Mouse (Mus musculus) kidney, embryonic 14.5 days (tissue): ENCODE results near the gene Cnp. TPM values are rescaled to one million over a fixed set of nuclear protein-coding genes. Genes with fewer than 3 reads are reported as not detected.

Experiments used
- ATAC-seq: fragments of 200-750 bp; cut with Nextera tagmentation; 2 replicates; pipeline ENCODE4 v1.8.0; 2017; ENCODE audit warnings: moderate number of reproducible peaks, mild to moderate bottlenecking, moderate TSS enrichment, moderate library complexity; ENCODE audit not compliant: low FRiP score, low TSS enrichment
- H3K27ac ChIP-seq: fragments of 300-500 bp; sonication (generic); 2 replicates; pipeline ENCODE4 v1.5.1; 2014; ENCODE audit warnings: low read depth, mild to moderate bottlenecking, low read length, moderate library complexity, mixed read lengths
- H3K27me3 ChIP-seq: fragments of 300-500 bp; sonication (generic); 2 replicates; pipeline ENCODE4 v1.6.1; 2014; ENCODE audit warnings: mild to moderate bottlenecking, low read length; ENCODE audit not compliant: control insufficient read depth, insufficient read depth
- H3K36me3 ChIP-seq: fragments of 300-500 bp; sonication (generic); 2 replicates; pipeline ENCODE4 v1.6.1; 2014; ENCODE audit warnings: low read length, mixed read lengths; ENCODE audit not compliant: control insufficient read depth, insufficient read depth
- H3K4me1 ChIP-seq: fragments of 300-500 bp; sonication (generic); 2 replicates; pipeline ENCODE4 v1.6.1; 2014; ENCODE audit warnings: low read length, mixed read lengths; ENCODE audit not compliant: control insufficient read depth, insufficient read depth
- H3K4me2 ChIP-seq: fragments of 300-500 bp; sonication (generic); replicated peaks from 2 replicates; pipeline ENCODE4 v1.6.1; 2014; ENCODE audit warnings: low read depth, mild to moderate bottlenecking, low read length
- H3K4me3 ChIP-seq: fragments of 300-500 bp; sonication (generic); 2 replicates; pipeline ENCODE4 v1.5.1; 2014; ENCODE audit warnings: mild to moderate bottlenecking, low read length
- H3K9ac ChIP-seq: fragments of 300-500 bp; sonication (generic); 2 replicates; pipeline ENCODE4 v1.6.1; 2014; ENCODE audit warnings: low read depth, mild to moderate bottlenecking, low read length, moderate library complexity
- H3K9me3 ChIP-seq: fragments of 300-500 bp; sonication (generic); 2 replicates; pipeline ENCODE4 v1.6.1; 2016; ENCODE audit warnings: low read length; ENCODE audit not compliant: control insufficient read depth
- WGBS: fragments of 180-500 bp; shearing (Covaris S2); extraction: QIAGEN DNeasy Blood & Tissue Kit; methylation state at CpG from one replicate; pipeline ENCODE4 v1.1.7; 2014; 5-methylcytosine and 5-hydroxymethylcytosine counted together
- polyA plus RNA-seq: library from polyadenylated mRNA; unstranded; fragments of >200 nt; fragmentation: Nextera tagmentation; extraction: Ambion mirVana; gene quantifications from 2 replicates; pipeline ENCODE4 v1.2.1, GENCODE M21; 2014

Gene Cnp
- polyA plus RNA-seq, 1 experiment from 2014 or later = 25.0 TPM

GRCm38 (mm10) chr11:100588462-100588861 is 13.8 kb downstream of the Cnp start:
- no peaks in the 10 kb centered on the region for H3K4me1 ChIP-seq
- H3K9me3 ChIP-seq = no peaks in the 10 kb centered on the region
- no peak for ATAC-seq
- no peak overlapping the region for H3K4me2 ChIP-seq
- H3K4me3 ChIP-seq = no peak overlapping the region
- no peak overlapping the region for H3K27ac ChIP-seq
- 94% methylated on average over 2 of the region's 2 CpGs for WGBS
- no peaks in the 10 kb centered on the region for H3K27me3 ChIP-seq
- H3K9ac ChIP-seq = no peak overlapping the region
- H3K36me3 ChIP-seq = peaks cover 97% of the 10 kb centered on the region

- Histone ChIP-seq H3K9me3 (no peaks in the 10 kb centered on the region), H3K27me3 (no peaks in the 10 kb centered on the region), H3K27ac (no peak overlapping the region), H3K9ac (no peak overlapping the region), H3K4me3 (no peak overlapping the region), H3K4me2 (no peak overlapping the region), H3K4me1 (no peaks in the 10 kb centered on the region), H3K36me3 (peaks cover 91% of the 10 kb centered on the region)
- no peak for ATAC-seq
- WGBS = 88% methylated on average over 11 of the region's 11 CpGs
Observed at GRCm38 (mm10) chr11:100592346-100593046, 17.8 kb downstream of the Cnp start.

- H3K36me3 ChIP-seq = peaks cover 91% of the 10 kb centered on the region
- WGBS = 90% methylated on average over 7 of the region's 7 CpGs
Observed at GRCm38 (mm10) chr11:100594608-100595007, 19.9 kb downstream of the Cnp start.

GRCm38 (mm10) chr11:100595533-100595932 is 20.8 kb downstream of the Cnp start:
- H3K9ac ChIP-seq = no peak overlapping the region
- H3K27ac ChIP-seq = no peak overlapping the region
- H3K36me3 ChIP-seq = peaks cover 93% of the 10 kb centered on the region
- no peak for ATAC-seq
- WGBS = 81% methylated on average over 4 of the region's 4 CpGs
- no peaks in the 10 kb centered on the region for H3K27me3 ChIP-seq
- H3K4me1 ChIP-seq = no peaks in the 10 kb centered on the region
- H3K4me2 ChIP-seq = no peak overlapping the region
- H3K4me3 ChIP-seq = no peak overlapping the region
- no peaks in the 10 kb centered on the region for H3K9me3 ChIP-seq

More at GRCm38 (mm10) chr11:100594608-100595007, 19.9 kb downstream of the Cnp start:
- no peaks in the 10 kb centered on the region for H3K27me3 ChIP-seq
- ATAC-seq = no peak
- no peak overlapping the region for H3K4me3 ChIP-seq
- no peak overlapping the region for H3K9ac ChIP-seq
- H3K4me2 ChIP-seq = no peak overlapping the region
- H3K27ac ChIP-seq = no peak overlapping the region
- H3K4me1 ChIP-seq = no peaks in the 10 kb centered on the region
- H3K9me3 ChIP-seq = no peaks in the 10 kb centered on the region

GRCm38 (mm10) chr11:100598074-100598473 is 23.4 kb downstream of the Cnp start:
- Histone ChIP-seq H3K27me3 (no peaks in the 10 kb centered on the region), H3K4me2 (no peak overlapping the region), H3K36me3 (peaks cover 85% of the 10 kb centered on the region), H3K4me1 (no peaks in the 10 kb centered on the region), H3K9ac (no peak overlapping the region), H3K4me3 (no peak overlapping the region), H3K9me3 (no peaks in the 10 kb centered on the region), H3K27ac (no peak overlapping the region)
- 52% methylated on average over 4 of the region's 4 CpGs for WGBS
- ATAC-seq = no peak

GRCm38 (mm10) chr11:100601372-100601771 is 26.7 kb downstream of the Cnp start:
- Histone ChIP-seq H3K4me2 (no peak overlapping the region), H3K4me3 (no peak overlapping the region), H3K9me3 (no peaks in the 10 kb centered on the region), H3K4me1 (no peaks in the 10 kb centered on the region), H3K27me3 (no peaks in the 10 kb centered on the region), H3K36me3 (peaks cover 58% of the 10 kb centered on the region), H3K27ac (no peak overlapping the region), H3K9ac (no peak overlapping the region)
- over 99% methylated on average over 3 of the region's 3 CpGs for WGBS
- ATAC-seq = no peak

- H3K4me3 ChIP-seq = no peak overlapping the region
- no peak overlapping the region for H3K27ac ChIP-seq
- no peaks in the 10 kb centered on the region for H3K27me3 ChIP-seq
- H3K9ac ChIP-seq = no peak overlapping the region
- ATAC-seq = no peak
- H3K36me3 ChIP-seq = peaks cover 42% of the 10 kb centered on the region
- H3K4me2 ChIP-seq = no peak overlapping the region
- no peaks in the 10 kb centered on the region for H3K9me3 ChIP-seq
- WGBS = 91% methylated on average over 9 of the region's 9 CpGs
- H3K4me1 ChIP-seq = no peaks in the 10 kb centered on the region
Observed at GRCm38 (mm10) chr11:100603155-100603554, 28.5 kb downstream of the Cnp start.

- Histone ChIP-seq H3K36me3 (peaks cover 39% of the 10 kb centered on the region), H3K9me3 (no peaks in the 10 kb centered on the region), H3K27me3 (no peaks in the 10 kb centered on the region), H3K4me1 (no peaks in the 10 kb centered on the region), H3K4me2 (no peak overlapping the region), H3K4me3 (no peak overlapping the region), H3K9ac (no peak overlapping the region), H3K27ac (peak overlapping the region; percentile 32; the same call in 1 of the 2 replicates)
- ATAC-seq = no peak
- 70% methylated on average over 8 of the region's 8 CpGs for WGBS
Observed at GRCm38 (mm10) chr11:100603813-100604212, 29.1 kb downstream of the Cnp start.

GRCm38 (mm10) chr11:100604321-100605005 is 29.8 kb downstream of the Cnp start:
- H3K27ac ChIP-seq = no peak overlapping the region
- WGBS = 79% methylated on average over 4 of the region's 4 CpGs

More at GRCm38 (mm10) chr11:100604321-100605005, 29.8 kb downstream of the Cnp start:
- H3K27me3 ChIP-seq = no peaks in the 10 kb centered on the region
- ATAC-seq = peak; percentile 24; the same call in 1 of the 2 replicates
- H3K4me2 ChIP-seq = no peak overlapping the region
- H3K36me3 ChIP-seq = peaks cover 32% of the 10 kb centered on the region
- no peaks in the 10 kb centered on the region for H3K4me1 ChIP-seq
- H3K4me3 ChIP-seq = no peak overlapping the region
- H3K9me3 ChIP-seq = no peaks in the 10 kb centered on the region
- no peak overlapping the region for H3K9ac ChIP-seq
